Mouse (Mus musculus): ENCODE results near the gene Adarb1.
"Not testable (repeated sequence)": the region's sequence is repeated elsewhere in the genome, so short reads cannot be mapped to it uniquely, and the experiment has no call there.

The Adarb1 gene

DNA sequence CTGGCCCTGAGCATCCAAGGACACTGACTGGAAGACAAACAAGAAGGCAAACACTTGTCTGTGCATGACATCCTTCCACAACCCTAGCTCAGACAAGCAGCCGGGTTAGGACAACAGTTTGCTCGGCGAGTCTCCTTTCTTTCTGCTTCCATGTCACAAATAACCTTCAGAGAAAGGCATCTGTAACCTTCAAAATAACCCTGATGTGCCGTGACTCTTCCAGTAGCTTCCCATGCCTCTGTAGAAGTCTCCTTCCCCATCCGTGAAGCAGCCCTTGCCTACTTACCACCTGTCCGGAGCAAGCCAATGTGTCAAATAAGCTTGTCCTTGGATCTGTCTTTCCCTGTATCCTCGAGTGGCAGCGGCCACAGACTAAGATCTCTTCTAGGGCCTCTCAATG, 112.3 kb downstream of the Adarb1 start:
- no peak for DNase-seq

DNA sequence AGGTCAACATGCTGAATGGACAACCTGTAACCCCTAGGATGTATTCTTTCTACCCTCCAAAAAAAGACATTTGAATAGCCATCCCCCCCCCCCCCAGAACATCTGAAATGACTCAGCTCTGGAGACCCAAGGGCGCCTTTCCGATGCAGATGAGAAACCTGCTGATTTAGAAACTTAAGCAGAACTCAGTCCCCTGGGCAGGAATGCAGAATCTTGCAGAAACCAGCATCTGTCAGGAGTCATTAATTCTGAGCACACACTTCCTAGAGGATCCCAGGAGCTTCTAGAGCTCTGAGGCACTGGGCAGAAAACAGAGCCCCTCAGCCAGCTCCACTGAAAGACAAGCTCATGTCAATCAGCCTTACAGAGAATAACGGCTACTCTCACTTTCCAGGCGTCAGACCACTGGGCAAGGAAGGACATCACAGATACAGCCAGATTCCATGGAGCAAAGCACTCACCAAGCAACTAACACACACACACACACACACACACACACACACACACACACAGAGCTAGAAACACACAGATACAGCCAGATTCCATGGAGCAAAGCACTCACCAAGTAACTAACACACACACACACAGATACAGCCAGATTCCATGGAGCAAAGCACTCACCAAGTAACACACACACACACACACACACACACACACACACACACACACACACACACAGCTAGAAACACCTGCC, 113.1 kb downstream of the Adarb1 start:
- no peak for DNase-seq

- DNase-seq: no peak
Measured at GRCm38 (mm10) chr10:77304362-77304761, 113.7 kb downstream of the Adarb1 start.

DNA sequence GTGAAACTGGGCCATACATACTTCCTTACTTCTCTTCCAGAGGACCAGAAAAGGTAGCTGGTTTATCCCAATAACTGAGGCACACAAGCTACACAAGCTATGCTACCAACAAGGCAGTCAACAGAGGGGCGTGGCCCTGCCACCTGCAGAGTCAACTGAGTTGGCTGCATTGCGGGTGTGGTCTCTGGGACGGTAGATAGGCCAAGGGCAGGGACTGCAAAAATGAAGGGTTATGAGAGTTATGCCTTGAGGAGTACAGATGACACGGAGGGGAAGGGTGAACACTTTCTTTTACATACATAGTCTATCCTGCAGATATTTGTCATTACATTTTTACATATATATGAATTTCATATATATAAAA, 117.2 kb downstream of the Adarb1 start:
- DNase-seq: no peak

GRCm38 (mm10) chr10:77300237-77300933, 117.7 kb downstream of the Adarb1 start:
- DNase-seq: no peak

DNA sequence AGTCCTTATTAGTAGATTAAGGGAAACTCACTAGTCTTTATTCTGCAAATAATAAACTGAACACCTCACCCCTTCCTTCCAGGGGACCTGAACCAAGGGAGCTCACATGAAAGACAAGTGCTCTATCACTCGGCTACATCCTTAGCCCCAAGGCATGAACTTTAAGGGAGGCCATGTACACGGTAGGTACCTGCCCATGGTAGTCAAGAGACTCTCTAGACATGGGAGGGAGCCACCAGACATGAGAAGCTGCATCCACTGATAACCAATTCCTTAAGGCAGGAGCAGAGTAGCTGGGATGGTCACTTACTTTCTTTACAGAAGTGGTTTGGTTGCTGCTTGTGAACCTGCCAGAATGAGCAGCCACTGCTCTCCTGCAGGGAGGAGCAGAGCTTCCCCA, 118.9 kb downstream of the Adarb1 start:
- DNase-seq: no peak

GRCm38 (mm10) chr10:77298621-77299020, 119.4 kb downstream of the Adarb1 start:
- DNase-seq: no peak

DNA sequence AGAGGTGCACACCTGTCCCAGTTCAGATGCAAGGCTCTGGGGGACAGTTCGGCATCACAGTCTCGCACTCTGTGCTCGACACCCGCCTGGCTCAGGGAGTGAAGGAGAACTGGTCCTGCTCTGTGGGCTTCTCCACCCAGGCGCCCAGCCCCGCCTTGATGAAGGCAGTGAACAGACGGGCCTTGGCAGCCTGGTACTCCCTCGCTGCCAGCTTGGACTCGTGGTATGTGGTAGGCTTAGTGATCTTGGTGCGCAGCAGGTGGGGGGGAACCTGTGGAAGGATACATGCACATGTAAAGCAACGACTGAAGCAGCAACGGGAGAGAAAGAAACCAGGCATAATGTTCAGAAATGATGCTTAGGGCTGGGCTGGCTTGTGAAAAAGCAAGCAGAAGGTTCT, 123.4 kb downstream of the Adarb1 start:
- DNase-seq: peak; percentile 84 to 86

DNA sequence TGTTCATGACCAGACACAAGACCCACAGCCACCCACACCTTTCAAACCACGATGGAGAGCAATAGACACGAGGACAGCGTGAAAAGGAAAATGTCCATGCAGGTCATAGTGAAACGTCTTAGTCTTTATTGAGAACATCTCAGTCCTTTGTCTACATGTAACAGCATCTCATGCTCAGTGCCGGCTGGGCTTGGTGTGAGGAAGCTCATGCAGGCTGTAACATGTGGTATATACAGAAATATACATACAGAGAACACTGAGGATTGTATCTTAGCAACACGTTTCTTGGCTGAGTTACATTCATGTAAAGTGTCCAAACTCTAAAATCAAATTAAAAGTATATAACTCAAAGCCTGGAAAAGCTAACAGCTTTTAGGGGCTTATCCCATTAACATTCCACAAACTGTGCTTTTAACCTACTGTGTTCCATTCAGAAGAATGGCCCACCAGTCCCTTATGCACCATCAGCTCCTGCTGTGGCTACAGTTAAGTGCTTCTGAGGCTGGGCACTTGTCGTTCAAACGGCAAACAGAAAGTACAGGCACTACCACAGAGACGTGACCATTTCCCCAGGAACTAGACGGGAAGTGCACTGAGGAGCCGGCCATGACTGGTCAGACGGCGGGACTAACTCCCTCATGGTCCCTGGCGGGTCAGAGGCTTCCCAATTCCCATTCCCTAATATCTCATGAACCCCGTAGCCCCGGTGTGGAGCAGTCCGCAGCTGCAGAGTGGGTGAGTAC, 127.3 kb downstream of the Adarb1 start:
- no peak for DNase-seq

DNA sequence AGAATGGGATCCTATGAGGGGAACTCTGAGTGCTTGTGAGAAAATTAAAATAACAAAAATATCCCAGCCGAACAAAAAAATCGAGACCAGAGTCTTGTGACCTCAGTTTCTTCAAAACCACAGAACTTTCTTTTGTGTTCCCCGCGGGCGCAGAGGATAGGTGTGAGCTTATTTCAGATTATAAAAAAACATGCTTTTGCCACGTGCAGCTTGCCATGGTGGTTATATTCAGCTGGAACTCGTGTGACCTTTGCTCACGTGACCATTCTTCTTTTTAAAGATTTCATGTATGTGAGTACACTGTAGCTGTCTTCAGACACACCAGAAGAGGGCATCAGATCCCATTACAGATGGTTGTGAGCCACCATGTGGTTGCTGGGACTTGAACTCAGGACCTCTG, 128.5 kb downstream of the Adarb1 start:
- no peak for DNase-seq

GRCm38 (mm10) chr10:77288639-77289195, 129.4 kb downstream of the Adarb1 start:
- no peak for DNase-seq

- no peak for DNase-seq
Measured at GRCm38 (mm10) chr10:77287626-77288025, 130.4 kb downstream of the Adarb1 start.

GRCm38 (mm10) chr10:77284832-77285231, 133.2 kb downstream of the Adarb1 start:
- peak in 1 of 2 experiments; percentile 1 for DNase-seq

DNA sequence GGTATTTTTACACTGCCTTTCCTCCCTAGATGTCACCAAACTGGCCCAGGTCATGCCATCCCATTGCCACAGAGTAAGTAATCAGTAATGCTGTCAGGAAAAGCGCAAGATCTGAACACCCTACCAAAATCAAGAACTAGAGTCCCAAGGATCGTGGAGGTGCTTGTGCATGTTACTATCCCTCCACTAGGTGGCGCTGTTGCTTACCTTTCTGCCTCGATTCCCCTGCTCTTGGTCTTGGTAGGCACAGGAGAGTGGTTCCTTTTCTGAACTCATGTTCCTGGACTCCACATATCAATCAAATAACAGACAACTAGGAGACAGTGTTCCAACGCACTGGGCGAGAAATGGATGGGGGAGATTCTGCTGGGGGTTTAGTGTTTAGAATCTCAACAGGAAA, 135.2 kb downstream of the Adarb1 start:
- peak; percentile 78 to 90 for DNase-seq

GRCm38 (mm10) chr10:77282085-77282484, 136.0 kb downstream of the Adarb1 start:
- not testable (repeated sequence) for DNase-seq

GRCm38 (mm10) chr10:77273798-77274197, 144.3 kb downstream of the Adarb1 start:
- DNase-seq: peak in 1 of 2 experiments; percentile 27

GRCm38 (mm10) chr10:77272980-77273730, 144.9 kb downstream of the Adarb1 start:
- DNase-seq: peak; percentile 85 to 88

- no peak for DNase-seq
Measured at GRCm38 (mm10) chr10:77269129-77269528, 148.9 kb downstream of the Adarb1 start.

DNA sequence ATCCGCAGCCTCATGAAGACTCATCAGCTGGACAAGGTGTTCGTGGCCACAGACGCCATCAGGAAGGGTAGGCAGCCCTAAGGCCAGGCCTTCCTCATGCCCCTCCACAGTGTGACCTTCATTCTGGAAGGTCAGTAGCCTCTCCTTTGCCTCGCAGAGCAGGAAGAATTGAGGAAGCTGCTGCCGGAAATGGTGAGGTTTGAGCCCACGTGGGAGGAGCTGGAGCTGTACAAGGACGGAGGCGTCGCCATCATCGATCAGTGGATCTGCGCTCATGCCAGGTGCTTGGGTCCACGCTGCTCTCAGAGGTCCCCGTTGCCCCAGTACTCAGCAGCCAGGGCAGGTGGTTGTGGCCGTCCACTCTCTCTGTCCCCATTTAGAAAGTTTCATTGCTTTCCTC, 151.0 kb downstream of the Adarb1 start:
- DNase-seq: no peak

- DNase-seq: no peak
Measured at GRCm38 (mm10) chr10:77266281-77266680, 151.8 kb downstream of the Adarb1 start.

- DNase-seq: no peak
Measured at GRCm38 (mm10) chr10:77260166-77260875, 157.7 kb downstream of the Adarb1 start.

Data from cerebellum, postnatal 36 days (tissue).